Mouse (Mus musculus) layer of hippocampus, adult 9-11 months (tissue): ENCODE results near the gene Tas2r107.
"Not testable (repeated sequence)": the region's sequence is repeated elsewhere in the genome, so short reads cannot be mapped to it uniquely, and the experiment has no call there.

Experiments
- DNase-seq: peaks from one replicate; pipeline ENCODE4 v3.0.0; 2022

Tas2r107 gene

GRCm38 (mm10) chr6:131660049-131660448, at the start of gene Tas2r107:
Gene Tas2r107, minus strand, starts transcription at chr6:131660149.
- DNase-seq: no peak

- DNase-seq: no peak
These were observed 30.0 kb upstream of the Tas2r107 start, which contains the start of gene Tas2r114 for GRCm38 (mm10) chr6:131689963-131690362. Gene Tas2r114, minus strand, starts transcription at chr6:131690063.

- DNase-seq: no peak
These were observed 27.4 kb upstream of the Tas2r107 start, which contains the start of gene Tas2r105 for GRCm38 (mm10) chr6:131687395-131687794. Gene Tas2r105, minus strand, starts transcription at chr6:131687495.

GRCm38 (mm10) chr6:131685644-131686043, 25.7 kb upstream of the Tas2r107 start, which contains the start of gene Tas2r104:
Gene Tas2r104, minus strand, starts transcription at chr6:131685744.
- DNase-seq: no peak

GRCm38 (mm10) chr6:131678786-131679185, 18.8 kb upstream of the Tas2r107 start, which contains the start of gene Tas2r106:
Gene Tas2r106, minus strand, starts transcription at chr6:131678886.
- DNase-seq: no peak

GRCm38 (mm10) chr6:131630812-131631211, 29.1 kb downstream of the Tas2r107 start, which contains the start of gene Tas2r130:
Gene Tas2r130, minus strand, starts transcription at chr6:131630912.
- no peak for DNase-seq

- not testable (repeated sequence) for DNase-seq
These were observed 50.0 kb downstream of the Tas2r107 start for GRCm38 (mm10) chr6:131609956-131610355.
